Mouse (Mus musculus) intestine, embryonic 14.5 days (tissue): ENCODE results near the gene Tmod3. TPM values are rescaled to one million over a fixed set of nuclear protein-coding genes. Genes with fewer than 3 reads are reported as not detected.

Experiments used
- ATAC-seq: fragments of 200-750 bp; cut with Nextera tagmentation; replicated peaks from 2 replicates; pipeline ENCODE4 v1.8.0; 2017; ENCODE audit warnings: low read depth, moderate number of reproducible peaks, moderate TSS enrichment, moderate library complexity; ENCODE audit not compliant: low FRiP score, low TSS enrichment
- DNase-seq: peaks from one replicate; pipeline ENCODE4 v3.0.0-alpha.2; 2018; ENCODE audit warnings: low spot score
- H3K27ac ChIP-seq: fragments of 300-500 bp; sonication (generic); 2 replicates; pipeline ENCODE4 v1.5.1; 2014; ENCODE audit warnings: low read depth, mild to moderate bottlenecking, control low read depth
- H3K27me3 ChIP-seq: fragments of 300-500 bp; sonication (generic); replicated peaks from 2 replicates; pipeline ENCODE4 v1.6.1; 2014; ENCODE audit warnings: low read length, control low read depth; ENCODE audit not compliant: control insufficient read depth, insufficient read depth
- H3K36me3 ChIP-seq: fragments of 300-500 bp; sonication (generic); 2 replicates; pipeline ENCODE4 v1.6.1; 2014; ENCODE audit warnings: low read length, control low read depth; ENCODE audit not compliant: control insufficient read depth, insufficient read depth
- H3K4me1 ChIP-seq: fragments of 300-500 bp; sonication (generic); replicated peaks from 2 replicates; pipeline ENCODE4 v1.6.1; 2014; ENCODE audit warnings: low read length, control low read depth, mixed read lengths; ENCODE audit not compliant: control insufficient read depth, insufficient read depth
- H3K4me2 ChIP-seq: fragments of 300-500 bp; sonication (generic); 2 replicates; pipeline ENCODE4 v1.6.1; 2014; ENCODE audit warnings: low read length
- H3K4me3 ChIP-seq: fragments of 300-500 bp; sonication (generic); 2 replicates; pipeline ENCODE4 v1.5.1; 2014; ENCODE audit warnings: low read depth, low read length, control low read depth, mixed read lengths
- H3K9ac ChIP-seq: fragments of 300-500 bp; sonication (generic); 2 replicates; pipeline ENCODE4 v1.6.1; 2014; ENCODE audit warnings: mild to moderate bottlenecking, low read length
- H3K9me3 ChIP-seq: fragments of 300-500 bp; sonication (generic); 2 replicates; pipeline ENCODE4 v1.6.1; 2016; ENCODE audit warnings: low read length, control low read depth; ENCODE audit not compliant: control insufficient read depth
- WGBS: fragments of 180-500 bp; shearing (Covaris S2); extraction: QIAGEN DNeasy Blood & Tissue Kit; methylation state at CpG from one replicate; pipeline ENCODE4 v1.1.7; 2014; 5-methylcytosine and 5-hydroxymethylcytosine counted together
- polyA plus RNA-seq: library from polyadenylated mRNA; unstranded; fragments of >200 nt; fragmentation: Nextera tagmentation; extraction: Ambion mirVana; gene quantifications from 2 replicates; pipeline ENCODE4 v1.2.1, GENCODE M21; 2014

Tmod3 gene
- polyA plus RNA-seq, 1 experiment from 2014 or later = 89.2 TPM

DNA sequence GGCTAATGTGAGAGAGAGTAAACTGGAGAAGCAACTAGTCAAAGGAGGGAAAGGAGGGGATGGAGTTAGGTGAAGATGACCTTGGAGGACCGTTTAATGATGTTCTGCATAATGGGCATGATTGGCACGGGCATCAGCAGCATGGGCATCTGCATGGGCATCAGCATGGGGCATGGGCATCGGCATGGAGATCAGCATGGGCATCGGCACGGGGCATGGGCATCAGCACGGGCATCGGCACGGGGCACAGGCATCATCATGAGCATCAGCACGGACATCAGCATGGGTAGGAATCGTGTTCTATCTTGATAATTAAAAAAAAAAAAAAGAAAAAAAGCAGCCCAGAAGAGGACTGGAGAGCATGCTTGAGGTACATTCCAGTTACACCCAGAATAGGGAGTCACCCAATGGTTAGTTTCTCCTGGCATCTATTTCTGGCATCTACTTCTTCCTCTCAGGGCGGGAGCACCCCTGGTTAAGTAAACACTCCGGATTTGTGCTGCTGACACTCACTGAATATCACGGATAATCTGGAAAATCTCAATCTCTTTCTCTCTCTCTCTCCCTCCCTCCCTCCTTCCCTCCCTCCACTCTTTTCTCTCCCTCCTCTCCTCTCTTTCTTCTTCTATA is 1.7 kb upstream of the Tmod3 start:
- DNase-seq (no peak), ATAC-seq (no peak)
- H3K36me3 ChIP-seq = no peaks in the 10 kb centered on the region
- H3K4me1 ChIP-seq = 0 out of 2 replicates have a peak, but pooled peaks cover 9% of the 10 kb centered on the region
- no peak overlapping the region for H3K4me2 ChIP-seq
- no peak overlapping the region for H3K9ac ChIP-seq
- H3K4me3 ChIP-seq = no peak overlapping the region
- no peak overlapping the region for H3K27ac ChIP-seq
- no peaks in the 10 kb centered on the region for H3K9me3 ChIP-seq
- WGBS = 80% methylated on average over 13 of the region's 13 CpGs
- no peaks in the 10 kb centered on the region for H3K27me3 ChIP-seq

- Histone ChIP-seq H3K9me3 (no peaks in the 10 kb centered on the region), H3K4me3 (no peak overlapping the region), H3K9ac (no peak overlapping the region), H3K27me3 (no peaks in the 10 kb centered on the region), H3K36me3 (no peaks in the 10 kb centered on the region), H3K4me2 (no peak overlapping the region), H3K27ac (no peak overlapping the region), H3K4me1 (0 out of 2 replicates have a peak, but pooled peaks cover 9% of the 10 kb centered on the region)
- DNase-seq (no peak), ATAC-seq (no peak)
Observed at GRCm38 (mm10) chr9:75560353-75560752, 896 bp upstream of the Tmod3 start.

DNA sequence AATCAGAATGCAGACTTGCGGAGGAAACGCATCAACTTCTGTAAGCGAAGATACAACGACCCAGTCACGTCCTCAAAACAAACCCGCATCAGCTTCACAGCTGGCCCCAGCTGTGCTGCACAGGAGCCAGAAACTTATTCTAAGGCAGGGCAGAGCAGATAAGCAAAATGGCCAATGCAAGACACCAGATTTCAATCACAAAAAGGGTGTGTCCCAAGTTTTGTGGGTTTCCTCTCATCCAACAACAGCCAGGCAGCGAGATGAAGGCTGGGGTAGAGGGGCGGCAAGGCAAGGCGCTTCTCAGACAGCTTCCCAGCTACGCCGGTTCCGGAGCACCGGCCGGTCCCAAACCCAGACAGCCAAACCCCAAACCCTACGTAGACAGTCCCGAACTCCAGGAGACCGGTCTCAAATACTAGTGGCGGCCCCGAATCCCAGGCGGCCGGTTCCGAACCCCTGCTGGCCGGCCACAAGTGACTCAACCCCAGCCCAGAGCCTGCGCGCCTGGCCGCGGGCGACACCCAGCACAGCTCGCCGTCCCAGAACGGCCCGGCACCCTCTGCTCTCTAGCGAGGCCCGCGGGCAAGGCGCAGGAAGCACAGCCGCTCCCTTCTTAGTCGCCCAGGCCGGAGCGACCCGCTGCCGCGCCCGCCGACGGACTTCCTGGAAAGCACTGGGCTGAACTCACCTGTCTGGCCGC is 495 bp downstream of the Tmod3 start:
- peak; percentile 80 for DNase-seq
- Histone ChIP-seq H3K4me1 (0 out of 2 replicates have a peak, but pooled peaks cover 9% of the 10 kb centered on the region), H3K27ac (peak overlapping the region; percentile 91), H3K4me3 (peak overlapping the region; percentile 79), H3K27me3 (no peaks in the 10 kb centered on the region), H3K4me2 (peak overlapping the region; percentile 53), H3K9me3 (no peaks in the 10 kb centered on the region), H3K9ac (peak overlapping the region; percentile 75), H3K36me3 (no peaks in the 10 kb centered on the region)
- under 1% methylated on average over 47 of the region's 47 CpGs for WGBS
- ATAC-seq = peak; percentile 88

- ATAC-seq = no peak
- peak overlapping the region; percentile 75 for H3K9ac ChIP-seq
- 0 out of 2 replicates have a peak, but pooled peaks cover 9% of the 10 kb centered on the region for H3K4me1 ChIP-seq
- no peaks in the 10 kb centered on the region for H3K9me3 ChIP-seq
- no peaks in the 10 kb centered on the region for H3K36me3 ChIP-seq
- H3K27me3 ChIP-seq = no peaks in the 10 kb centered on the region
- H3K4me3 ChIP-seq = peak overlapping the region; percentile 79
- DNase-seq = no peak
- WGBS = 12% methylated on average over 3 of the region's 3 CpGs
- H3K27ac ChIP-seq = peak overlapping the region; percentile 91; the same call in 1 of the 2 replicates
- peak overlapping the region; percentile 53 for H3K4me2 ChIP-seq
Observed at GRCm38 (mm10) chr9:75558360-75558759, 1.1 kb downstream of the Tmod3 start.

DNA sequence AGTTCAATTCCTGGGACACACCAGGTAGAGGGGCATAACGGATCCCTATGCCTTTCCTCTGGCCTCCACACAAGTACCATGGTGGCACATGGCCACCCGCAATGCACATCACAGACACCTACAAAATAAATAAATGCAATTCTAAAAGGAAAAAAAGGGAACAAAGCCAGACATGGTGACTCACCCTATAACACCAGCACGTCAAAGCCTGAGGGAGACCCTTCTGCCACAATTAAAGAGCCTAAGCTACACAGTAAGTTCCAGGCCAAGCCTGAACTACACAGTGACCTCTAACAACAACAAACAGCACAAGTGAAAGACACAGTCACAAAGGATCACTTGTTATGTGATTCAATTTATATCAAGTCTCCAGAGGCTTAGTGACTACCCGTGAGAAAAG is 5.7 kb downstream of the Tmod3 start:
- Histone ChIP-seq H3K9me3 (peaks cover 6% of the 10 kb centered on the region; the same call in 1 of the 2 replicates), H3K27me3 (no peaks in the 10 kb centered on the region), H3K4me3 (no peak overlapping the region), H3K36me3 (no peaks in the 10 kb centered on the region), H3K27ac (no peak overlapping the region), H3K4me1 (0 out of 2 replicates have a peak, but pooled peaks cover 9% of the 10 kb centered on the region), H3K4me2 (no peak overlapping the region), H3K9ac (no peak overlapping the region)
- 74% methylated on average over 4 of the region's 4 CpGs for WGBS
- DNase-seq = no peak
- ATAC-seq = no peak

DNA sequence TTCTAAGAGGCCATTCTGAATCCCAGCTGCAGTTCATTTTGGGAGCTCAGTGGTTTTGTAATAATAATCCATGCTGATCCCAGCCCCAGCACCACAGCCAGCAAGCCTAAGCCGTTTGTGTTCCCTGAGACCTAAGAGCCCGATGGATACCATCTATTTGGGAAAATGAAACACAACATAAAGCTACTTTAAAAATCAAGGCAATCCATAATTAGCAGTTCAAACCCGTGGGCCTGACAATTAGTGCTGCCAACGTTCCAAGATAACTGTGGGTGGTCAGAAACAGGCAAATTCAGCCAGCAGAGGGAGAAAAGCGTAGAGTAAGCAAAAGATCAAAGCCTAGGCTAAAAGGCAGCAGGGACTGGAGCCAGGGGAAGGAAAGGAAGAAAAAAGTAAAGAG is 8.1 kb downstream of the Tmod3 start:
- H3K9me3 ChIP-seq = peaks cover 6% of the 10 kb centered on the region; the same call in 1 of the 2 replicates
- H3K36me3 ChIP-seq = no peaks in the 10 kb centered on the region
- H3K4me2 ChIP-seq = no peak overlapping the region
- no peak overlapping the region for H3K9ac ChIP-seq
- WGBS = 49% methylated on average over 5 of the region's 5 CpGs
- H3K4me3 ChIP-seq = no peak overlapping the region
- no peaks in the 10 kb centered on the region for H3K4me1 ChIP-seq
- H3K27me3 ChIP-seq = no peaks in the 10 kb centered on the region
- DNase-seq (no peak), ATAC-seq (no peak)
- H3K27ac ChIP-seq = no peak overlapping the region

GRCm38 (mm10) chr9:75549010-75549409 is 10.4 kb downstream of the Tmod3 start:
- Histone ChIP-seq H3K36me3 (no peaks in the 10 kb centered on the region), H3K27ac (no peak overlapping the region), H3K27me3 (no peaks in the 10 kb centered on the region), H3K4me3 (no peak overlapping the region), H3K4me1 (no peaks in the 10 kb centered on the region), H3K9ac (no peak overlapping the region), H3K4me2 (no peak overlapping the region), H3K9me3 (peaks cover 6% of the 10 kb centered on the region; the same call in 1 of the 2 replicates)
- WGBS = 69% methylated on average over 8 of the region's 8 CpGs
- no peak for ATAC-seq
- DNase-seq = no peak

DNA sequence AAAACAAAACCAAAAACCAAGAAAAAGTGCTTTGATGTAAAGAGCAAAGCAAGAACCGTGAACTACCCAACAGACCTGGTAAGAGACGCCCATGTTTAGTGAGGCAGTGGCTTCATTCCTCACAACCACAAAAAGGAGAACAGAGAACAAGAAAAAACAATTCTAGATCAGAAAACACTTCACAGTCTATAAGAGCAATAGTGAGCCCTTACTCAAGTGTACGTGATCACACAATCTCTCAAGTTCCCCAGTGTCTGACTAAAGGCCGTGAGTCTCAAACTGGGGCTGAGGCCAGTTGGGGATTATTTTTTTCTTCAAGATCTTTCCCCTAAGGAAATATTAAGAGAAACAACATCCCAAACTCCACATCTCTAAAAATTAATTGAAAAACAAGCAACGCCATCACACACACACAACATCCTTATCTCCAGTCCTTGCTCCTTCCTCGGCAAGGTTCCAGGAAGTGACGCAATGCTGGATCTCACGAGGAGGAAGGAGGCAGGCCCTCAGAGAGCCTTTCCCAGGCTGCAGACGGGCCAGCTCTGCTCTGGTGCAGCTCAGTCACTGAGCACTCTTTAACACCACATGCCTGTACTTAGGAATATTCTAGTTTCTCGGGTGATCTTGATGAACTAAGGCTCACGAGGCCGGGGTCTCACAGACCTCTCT is 12.4 kb downstream of the Tmod3 start:
- Histone ChIP-seq H3K4me3 (no peak overlapping the region), H3K4me2 (no peak overlapping the region), H3K9ac (no peak overlapping the region), H3K9me3 (peaks cover 6% of the 10 kb centered on the region; the same call in 1 of the 2 replicates), H3K36me3 (no peaks in the 10 kb centered on the region), H3K27me3 (no peaks in the 10 kb centered on the region), H3K4me1 (peaks cover 2% of the 10 kb centered on the region), H3K27ac (no peak overlapping the region)
- DNase-seq (no peak), ATAC-seq (no peak)
- whole genome bisulfite sequencing = 74% methylated on average over 12 of the region's 12 CpGs
